Mouse (Mus musculus) brain, embryonic 14.5 days (tissue): ENCODE measurements around the gene Hnrnpu.

Source experiments
- CTCF ChIP-seq: fragments of 200-500 bp; IDR thresholded peaks from 2 replicates; pipeline ENCODE4 v1.5.1; 2012; ENCODE audit warnings: inconsistent platforms, mild to moderate bottlenecking, moderate library complexity, borderline replicate concordance; ENCODE audit not compliant: insufficient read depth, insufficient read length; ENCODE audit errors: extremely low read depth
- POLR2A ChIP-seq: fragments of 200-500 bp; IDR thresholded peaks from 2 replicates; pipeline ENCODE4 v1.6.1; 2012; ENCODE audit warnings: mild to moderate bottlenecking, inconsistent platforms, borderline replicate concordance; ENCODE audit not compliant: poor library complexity, insufficient read depth, insufficient read length, severe bottlenecking; ENCODE audit errors: extremely low read depth

- TF ChIP-seq CTCF (no peak), POLR2A (no peak)
Observed at GRCm38 (mm10) chr1:178310128-178310527, 27.5 kb downstream of the Hnrnpu start.
